Mouse (Mus musculus) spleen, postnatal 10 days (tissue): ENCODE measurements at regions not wholly inside any gene's neighbourhood (a gene's known extent, or its start where the extent isn't known, plus 50 kb on each side); places are given as distances from the start of the nearest gene placed in this dataset.

Source experiments
- DNase-seq, 2 experiments: peaks; one replicate each; pipeline ENCODE4 v3.0.0; 2021 to 2022; ENCODE audit warnings: low spot score in 2 of 2

DNA sequence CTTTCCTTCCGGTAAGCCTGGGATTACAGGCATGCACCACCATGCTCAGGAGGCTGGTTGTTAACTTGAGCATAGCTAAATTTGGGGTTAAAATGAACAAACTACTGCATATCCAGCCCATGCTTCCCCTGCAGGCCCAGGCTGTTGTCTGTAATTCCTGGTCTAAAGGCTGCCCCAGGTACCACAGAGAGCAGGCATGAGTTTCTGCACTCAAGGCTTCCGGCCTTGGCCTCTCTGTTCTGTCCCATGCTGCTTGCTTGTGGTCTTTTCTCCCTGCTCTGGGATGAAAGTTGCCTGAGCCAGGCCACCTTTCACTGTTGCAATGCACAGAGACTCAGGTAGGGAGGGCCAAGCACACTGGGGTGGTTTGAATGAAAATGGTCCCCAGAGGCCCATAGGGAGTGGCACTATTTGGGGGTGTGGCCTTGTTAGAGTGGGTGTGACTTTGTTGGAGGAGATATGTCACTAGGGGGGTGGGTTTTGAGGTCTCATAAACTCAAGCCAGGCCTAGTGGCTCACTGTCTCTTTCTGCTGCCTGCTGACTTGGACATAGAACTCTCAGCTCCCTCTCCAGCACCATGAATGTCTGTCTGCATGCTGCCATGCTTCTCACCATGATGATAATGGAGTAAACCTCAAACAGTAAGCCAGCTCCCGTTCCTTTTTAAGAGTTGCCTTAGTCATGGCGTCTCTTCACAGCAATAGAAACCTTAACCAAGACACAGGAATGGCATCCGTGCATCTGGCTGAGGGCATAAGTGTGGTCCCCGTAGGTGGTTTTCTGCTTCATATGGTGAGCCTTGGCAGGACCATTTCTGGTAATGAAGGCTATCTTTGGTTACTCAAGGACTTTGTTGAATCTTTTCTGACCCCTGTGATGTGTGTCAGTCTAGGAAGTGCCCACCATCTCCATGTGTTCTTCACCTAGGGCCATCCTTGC lies 86.7 kb upstream of the Zfp366 start:
- DNase-seq = no peak

DNA sequence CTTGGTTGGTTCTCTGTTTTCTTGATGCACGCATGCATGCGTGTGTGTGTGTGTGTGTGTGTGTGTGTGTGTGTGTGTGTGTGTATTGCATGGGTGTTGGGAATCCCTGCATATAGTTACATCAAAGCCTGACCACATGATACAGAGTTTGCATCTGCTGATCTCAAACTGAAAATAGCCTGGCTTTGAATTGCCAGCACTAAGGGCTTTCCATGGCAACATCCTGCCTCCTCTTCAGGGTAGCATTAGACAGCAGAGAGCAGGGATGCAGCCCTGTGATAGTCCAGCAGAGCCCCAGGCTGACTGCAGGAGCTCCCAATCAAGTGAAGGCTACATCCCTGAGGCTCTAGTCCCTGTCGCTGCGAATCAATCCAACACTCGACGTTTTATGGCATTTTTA lies 87.8 kb upstream of the Zfp366 start:
- DNase-seq = no peak

DNA sequence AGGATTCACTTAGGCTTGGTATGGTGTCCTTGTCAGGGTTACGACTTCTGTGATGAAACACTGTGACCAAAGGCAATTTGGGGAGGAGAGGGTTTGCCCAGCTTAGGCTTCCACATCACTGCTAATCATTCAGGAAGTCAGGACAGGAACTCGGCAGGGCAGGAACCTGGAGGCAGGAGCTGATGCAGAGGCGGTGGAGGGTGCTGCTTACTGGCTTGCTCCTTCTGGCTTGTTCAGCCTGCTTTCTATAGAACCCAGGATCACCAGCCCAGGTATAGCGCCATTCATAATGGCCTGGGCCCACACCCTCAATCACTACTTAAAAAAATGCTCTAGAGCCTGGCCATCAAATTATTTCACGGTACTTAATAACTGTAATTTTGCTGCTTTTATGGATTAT lies 89.6 kb upstream of the Zfp366 start:
- DNase-seq = no peak

DNA sequence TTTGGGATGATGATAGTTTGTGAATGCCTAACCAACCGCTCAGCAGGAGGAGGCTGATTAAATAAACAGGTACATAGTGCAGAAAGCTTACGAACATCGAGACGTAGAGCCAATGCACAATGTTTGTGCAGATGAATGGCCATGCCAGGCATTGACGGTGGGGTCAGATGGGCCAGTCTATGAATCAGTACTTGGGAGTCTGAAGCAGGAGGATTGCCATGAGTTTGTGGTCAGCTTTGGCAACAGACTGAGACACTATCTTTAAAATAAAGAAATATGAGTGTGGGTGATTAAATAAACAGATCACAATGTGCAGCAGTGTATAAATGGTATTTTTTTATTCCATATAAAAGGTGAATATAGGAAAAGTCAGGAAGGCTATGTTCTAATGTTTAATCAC lies 90.4 kb upstream of the Zfp366 start:
- DNase-seq = no peak

DNA sequence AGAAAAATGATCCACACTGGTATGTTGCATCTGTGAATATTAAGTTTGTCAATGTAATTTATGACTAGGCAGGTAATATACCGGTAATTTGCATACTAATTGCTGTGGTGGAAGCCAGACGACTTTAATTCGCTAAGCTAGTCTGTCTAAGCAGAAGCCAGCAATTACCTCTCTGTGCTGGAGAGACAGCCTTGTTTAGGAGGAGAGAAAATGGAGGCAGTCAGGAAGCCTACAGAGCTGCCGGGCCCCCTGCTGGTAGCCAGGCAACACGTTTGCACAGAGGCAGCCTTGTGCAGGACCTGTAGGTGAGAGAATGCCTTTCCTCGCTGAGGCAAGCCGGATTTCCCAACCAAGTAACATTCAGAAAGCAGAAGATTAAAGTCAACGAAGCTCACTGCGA lies 91.4 kb upstream of the Zfp366 start:
- peak; percentile 59 to 82 for DNase-seq

DNA sequence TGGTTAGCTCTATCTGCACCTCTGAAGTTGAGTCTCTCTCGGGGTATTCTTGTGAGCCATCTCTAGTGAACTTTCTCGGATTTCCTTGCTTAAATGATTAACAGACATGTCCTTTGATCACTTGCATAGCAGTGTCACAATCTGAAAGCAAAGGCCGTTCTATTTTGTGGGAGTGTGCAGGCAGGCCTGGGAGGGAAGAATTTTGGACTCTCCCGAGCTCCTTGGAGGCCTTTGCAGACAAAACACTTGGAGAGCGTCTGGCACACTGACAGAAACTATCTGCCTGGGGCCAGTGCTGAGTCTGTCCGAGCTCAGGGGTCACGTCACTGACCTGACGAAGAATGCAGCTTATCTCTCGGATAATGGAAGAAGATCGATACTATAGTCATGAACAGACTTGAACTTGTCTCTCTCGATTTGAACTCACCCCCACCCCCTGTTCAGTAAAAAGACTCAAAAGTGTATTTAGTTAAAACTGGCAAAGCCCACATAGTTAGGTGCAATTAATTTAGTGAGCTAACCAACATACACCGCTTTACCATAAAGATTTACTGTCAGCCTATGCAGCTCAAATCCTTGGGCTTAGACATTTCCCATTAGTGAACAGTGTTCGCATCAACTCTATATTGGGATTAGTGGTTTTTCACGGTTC lies 92.2 kb upstream of the Zfp366 start:
- no peak for DNase-seq

DNA sequence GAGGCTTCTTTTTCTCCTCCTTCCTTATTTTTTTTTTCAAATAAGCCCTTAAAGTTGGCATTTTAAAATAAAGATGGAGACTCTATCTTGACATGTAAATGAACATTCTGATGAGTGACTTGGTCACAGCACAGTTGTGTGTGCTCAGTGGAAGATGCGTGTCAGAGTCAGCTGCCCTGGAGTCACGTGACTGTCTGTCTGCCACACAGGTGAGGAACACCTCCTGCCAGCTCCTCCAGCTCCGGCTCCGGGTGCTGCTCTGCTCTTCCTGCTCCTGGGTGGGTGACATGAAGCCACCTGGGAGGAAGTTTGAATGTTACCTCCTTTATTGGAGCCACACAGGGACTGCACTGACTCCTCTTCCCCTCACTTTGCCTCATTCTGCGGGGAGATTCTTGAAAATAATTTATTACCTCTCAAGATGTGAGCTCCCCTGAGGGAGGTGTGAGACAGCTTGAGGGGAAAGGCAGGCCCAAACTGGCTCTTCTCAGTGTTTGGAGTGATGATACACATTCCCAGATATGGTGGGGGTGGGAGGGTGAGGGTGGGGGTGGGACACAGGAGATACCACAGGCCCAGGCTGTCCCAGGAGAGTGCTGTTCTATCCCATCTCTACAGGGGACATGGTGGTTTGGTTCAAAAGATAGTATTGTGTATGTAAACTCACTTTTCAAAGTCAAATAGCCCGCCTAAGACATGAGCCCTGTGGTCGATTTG lies 92.9 kb upstream of the Zfp366 start:
- no peak for DNase-seq

DNA sequence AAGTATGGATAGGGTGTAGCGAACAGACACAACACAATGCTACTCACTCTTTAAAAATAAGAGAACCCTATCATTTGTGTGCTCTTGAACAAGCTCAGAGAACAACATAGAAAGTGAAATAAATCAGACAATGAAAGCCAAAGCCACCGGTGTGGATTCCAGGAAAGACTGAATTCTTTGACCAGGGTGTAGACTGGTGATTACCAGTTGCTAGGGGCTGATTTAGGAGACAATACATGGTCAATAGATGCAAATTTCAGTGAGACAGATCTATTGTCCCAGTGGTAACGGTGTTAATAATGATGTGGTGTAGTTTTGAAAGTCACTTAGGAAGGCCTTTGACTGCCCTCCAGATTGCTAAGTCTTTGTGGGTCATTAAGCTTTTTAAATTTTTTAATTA lies 94.3 kb upstream of the Zfp366 start:
- no peak for DNase-seq

DNA sequence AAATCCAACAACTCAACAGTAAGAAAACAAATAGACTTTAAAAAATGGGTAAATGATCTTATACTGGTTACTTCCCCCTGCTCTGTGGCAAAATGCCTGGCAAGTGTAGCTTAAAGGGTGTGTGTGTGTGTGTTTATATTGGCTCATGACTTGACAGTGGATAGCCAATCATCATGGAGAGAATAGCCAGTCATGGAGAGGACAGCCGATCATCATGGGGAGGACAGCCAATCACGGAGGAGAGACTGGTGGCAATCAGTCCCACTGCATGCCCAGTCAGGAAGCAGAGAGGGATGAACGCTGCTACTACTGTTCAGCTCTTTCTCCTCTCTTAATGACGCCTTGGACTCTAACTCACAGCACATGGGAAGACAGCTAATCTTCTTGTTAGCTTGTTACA lies 96.3 kb upstream of the Zfp366 start:
- no peak for DNase-seq

DNA sequence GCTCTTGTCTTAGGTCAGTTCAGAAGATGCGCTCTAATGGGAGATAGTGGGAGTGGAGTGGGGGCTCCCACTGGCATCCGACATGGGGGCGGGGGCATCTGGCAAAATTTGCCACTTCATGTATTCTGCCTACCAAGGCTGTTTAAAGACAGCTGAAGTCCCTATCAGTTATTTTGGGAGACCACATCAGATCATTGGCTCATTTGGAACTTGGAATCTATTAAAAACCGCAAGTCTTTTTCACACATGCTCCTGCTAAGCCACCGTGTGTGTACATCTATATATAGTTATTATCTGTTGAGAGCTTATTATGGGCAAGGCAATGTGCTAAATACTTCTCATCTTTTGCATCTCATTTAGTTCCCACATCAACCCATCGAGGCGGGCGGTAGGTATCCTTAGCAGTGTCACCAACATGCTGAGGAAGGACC lies 95.0 kb upstream of the 1700024P04Rik start:
- DNase-seq = no peak

DNA sequence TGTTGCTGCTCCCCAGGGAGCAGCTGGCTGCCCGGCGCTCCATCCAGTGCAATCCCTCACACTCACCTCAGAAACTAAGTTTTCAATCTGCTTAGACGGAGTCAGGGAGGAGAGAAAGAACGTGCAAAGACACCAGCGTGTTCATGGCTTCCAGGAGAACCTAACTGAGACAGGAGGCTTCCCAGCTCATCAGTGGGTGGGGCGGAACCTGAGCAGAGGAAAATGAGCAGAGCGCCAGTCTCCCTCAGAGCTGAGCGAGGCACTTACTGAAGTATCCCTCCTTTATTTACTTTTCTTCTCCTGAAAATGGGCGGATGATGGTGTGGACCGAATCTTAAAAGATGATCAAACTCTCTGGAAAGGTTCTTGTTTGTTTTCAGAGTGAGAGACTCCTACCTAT lies 94.3 kb upstream of the 1700024P04Rik start:
- no peak for DNase-seq

DNA sequence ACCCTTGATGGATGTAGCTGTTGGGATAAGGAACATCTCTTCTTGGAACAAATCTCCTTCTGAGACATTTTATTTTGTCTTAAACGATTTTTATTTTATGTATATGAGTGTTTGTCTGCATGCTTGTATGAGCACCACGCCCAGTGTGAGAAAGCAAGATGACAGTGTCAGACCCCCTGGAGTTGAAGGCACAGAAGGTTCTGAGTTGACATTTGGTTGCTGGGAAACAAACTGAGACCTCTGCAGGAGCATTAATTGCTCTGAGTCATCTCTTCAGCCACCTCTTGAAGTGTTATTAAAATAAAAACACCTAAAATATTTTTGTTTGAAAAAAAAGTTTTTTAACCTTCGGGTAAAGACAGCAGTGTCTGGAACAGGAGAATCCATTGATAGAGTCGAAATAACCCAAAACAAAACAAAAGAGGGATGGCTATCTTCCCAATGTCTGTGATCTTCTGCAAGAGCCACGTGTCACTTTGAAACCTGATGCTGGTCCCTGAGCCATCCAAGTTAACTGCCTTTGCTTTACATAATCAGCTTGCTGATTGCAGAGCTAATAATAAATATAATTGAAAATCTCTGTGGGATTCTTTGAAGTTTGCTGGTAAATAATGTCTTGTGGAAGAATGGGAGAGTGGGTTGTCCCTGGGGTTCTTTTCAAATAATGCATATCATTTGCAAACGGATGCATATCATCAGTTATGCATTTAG lies 92.8 kb upstream of the 1700024P04Rik start:
- no peak for DNase-seq

DNA sequence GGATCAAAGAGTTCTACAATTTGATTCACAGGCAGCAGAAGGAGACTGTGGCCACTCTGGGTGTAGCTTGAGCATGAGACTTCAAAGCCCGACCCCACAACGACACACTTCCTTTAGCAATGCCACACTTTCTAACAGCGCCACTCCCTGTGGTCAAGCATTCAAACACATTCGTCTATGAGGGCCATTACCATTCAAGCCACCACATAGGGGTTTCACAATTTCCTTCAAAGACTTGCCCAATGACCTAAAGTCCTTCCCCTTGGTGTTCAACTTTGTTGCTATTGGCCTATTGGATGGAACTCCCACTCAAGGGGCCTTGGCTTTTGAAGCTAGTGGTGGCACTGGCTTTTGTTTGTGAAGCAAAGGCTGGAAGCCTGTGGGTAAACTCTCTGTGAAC lies 91.1 kb upstream of the 1700024P04Rik start:
- no peak for DNase-seq

DNA sequence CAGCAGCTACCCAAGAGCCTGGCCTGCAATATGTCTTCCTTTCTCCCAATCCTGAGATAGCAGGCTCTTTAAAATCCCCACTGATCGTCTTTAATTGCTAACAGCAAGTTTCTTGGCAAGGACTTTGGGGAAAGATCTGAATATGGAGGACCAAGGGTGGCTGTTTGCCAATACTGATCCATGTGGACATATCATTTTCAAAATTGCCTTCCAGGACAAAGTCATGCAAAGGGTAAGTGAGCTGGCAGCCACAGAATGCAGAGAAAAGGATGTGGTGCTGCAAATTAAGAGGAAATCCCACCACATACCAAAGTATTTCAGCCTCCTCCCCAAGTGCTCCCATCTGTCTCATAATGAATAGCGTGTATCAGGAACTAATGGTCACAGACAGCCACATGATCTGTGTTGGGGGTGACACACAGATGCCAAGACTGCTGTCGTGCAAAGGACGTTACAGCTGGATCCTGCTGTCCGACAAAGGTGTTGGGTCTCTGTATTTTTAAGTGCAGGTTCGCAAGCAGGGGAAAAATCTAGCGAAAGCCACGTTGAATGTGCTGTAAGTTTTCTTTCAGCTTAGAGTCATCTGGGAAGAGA lies 87.6 kb upstream of the 1700024P04Rik start:
- DNase-seq = no peak

DNA sequence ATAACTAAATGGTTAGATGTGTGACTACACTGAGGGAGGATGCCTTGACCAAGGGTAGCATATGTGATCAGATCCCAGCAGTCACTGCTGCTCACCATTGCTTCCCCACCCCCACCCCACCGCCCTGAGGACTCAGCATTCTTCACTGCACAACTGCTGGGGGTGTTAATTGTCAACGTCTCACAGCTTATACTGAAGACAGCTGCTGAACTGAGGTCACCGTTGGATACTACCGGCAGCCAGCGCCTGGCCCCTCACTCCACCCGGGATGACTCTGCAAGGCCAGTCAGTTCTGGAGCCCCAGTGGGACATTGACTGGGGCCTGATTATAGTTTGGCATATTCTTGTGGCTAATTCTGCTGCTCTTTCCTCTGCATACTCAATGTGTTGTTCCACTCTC lies 87.0 kb upstream of the 1700024P04Rik start:
- no peak for DNase-seq

DNA sequence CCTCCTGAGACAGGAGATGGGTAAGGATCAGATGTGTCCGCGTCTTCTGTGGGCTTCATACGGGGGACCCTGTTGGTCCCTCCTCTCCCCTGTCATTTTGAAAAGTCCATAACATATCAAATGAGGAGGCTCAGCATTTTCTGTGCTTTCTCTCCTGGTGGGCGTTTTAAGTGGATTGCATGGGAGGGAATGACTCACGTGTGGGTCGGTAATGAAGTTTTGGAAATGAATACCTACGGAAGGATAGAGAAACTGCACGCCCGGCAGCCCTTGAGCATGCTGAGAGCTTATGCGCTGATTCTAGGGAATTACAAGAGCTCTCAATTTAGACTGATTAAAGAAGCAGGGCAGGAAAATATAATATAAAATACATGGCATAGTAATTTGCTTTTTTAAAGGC lies 85.4 kb upstream of the 1700024P04Rik start:
- no peak for DNase-seq

DNA sequence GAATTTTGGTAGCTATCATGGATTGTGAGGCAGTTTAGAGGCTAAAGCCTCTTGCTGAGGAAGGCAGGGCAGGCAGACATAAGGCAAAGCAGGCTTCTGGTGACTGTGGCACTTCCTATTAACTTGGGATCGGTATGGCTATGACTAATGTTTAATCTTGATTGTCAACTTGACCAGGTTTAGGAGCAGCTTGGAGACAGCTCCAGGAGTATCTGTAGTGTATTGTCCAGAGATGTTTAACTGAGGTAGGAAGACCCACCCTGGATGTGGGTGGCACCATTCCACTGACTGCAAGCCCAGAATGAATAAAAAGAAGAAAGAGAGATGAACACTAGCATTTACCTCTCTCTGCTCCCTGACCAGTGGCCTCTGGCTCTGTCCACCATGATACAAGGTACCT lies 83.1 kb upstream of the 1700024P04Rik start:
- DNase-seq = no peak

DNA sequence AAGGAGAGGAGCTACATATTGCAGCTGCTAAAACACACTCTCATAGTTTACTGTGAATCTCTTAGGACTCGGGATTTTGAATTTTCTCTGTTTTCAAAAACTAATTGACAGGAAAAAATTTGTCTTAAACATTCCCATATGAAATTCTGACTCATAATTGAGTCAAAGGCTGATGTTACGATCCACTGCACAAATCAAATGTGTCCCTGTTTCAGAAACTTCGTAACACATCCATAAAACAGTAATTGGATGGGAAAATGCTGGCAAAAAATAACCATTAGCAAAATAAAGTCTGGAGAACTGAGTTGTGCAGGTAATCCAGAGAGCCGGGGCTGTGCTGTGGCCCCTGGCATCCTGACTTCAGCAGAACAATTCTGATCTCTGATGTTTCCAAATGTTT lies 79.1 kb upstream of the 1700024P04Rik start:
- no peak for DNase-seq

DNA sequence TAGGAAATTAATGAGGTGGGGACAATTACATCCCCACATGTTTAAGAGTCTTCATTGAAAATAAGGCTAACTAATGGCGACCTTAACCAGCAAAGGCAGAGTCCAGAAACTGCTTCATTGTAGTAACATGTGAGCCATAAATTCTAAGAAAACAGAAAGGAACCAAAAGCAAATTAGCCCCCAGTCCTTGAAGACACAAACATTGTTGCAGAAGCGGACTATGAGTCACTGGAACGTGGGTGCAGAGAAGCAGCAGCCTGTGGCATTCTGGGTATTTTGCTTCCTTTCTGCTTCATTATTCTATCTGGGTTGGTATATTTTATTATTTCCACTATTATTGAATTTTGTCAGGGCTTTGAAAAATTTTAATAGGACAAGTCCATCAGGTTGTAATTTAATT lies 78.6 kb upstream of the 1700024P04Rik start:
- DNase-seq = no peak

DNA sequence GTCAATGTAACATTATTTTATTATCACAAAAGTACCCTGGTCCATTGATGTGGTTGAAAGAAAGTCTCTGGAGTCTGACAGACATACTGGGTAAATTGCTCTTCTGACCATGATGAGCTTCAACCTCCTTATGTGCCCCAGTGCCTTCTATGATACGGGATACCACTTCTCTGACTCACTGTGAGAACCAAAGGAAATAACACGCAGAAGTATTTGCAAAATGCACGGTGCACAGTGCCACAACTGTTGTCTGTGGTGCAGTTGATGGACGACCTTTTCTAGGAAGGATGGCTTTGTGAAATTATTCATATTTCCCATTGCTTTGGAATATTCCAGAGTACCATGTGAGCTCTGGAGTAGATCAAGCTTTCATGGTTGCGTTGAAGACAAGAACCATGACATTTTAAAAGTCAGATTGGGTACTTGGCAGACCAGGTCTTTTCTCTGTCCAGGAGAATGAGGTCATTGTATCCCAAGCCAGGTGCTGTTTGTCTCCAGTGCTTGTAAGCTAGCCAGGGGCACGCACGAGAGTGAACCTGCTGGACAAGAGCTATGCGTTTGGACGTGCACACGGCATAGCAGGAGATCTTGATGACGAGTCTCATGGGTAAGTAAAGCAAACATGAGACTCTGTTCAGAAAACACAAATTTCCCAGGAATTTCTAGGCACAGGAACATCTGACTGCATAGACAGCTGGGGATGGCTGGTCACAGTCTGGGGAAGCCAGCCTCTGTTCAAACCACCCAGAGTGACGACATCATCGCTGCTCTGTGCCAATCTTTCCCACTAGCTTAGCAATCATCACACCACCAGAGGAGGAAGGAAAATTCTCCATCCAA lies 74.0 kb upstream of the 1700024P04Rik start:
- no peak for DNase-seq

DNA sequence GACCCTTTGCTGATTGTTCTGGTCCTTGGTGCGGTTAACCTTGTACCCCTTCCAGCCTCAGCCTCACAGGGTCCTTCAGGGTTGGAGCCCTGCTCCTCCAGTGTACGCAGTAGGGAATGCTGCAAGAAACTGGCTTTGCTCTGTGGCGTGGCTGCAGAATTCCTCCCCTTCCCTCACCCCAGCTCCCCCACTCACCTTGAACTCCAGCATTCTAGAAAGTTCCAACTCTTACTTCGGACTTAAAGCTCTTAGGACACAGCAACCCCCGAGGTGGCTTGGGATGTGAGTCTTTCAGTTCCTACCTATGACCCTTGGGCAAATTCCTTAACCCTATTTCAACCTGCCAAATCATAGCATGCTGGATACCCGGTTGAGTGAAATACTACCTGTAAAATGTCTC lies 73.3 kb upstream of the 1700024P04Rik start:
- DNase-seq = no peak
